Mouse (Mus musculus): ENCODE results near the gene Arl13b.

DNA sequence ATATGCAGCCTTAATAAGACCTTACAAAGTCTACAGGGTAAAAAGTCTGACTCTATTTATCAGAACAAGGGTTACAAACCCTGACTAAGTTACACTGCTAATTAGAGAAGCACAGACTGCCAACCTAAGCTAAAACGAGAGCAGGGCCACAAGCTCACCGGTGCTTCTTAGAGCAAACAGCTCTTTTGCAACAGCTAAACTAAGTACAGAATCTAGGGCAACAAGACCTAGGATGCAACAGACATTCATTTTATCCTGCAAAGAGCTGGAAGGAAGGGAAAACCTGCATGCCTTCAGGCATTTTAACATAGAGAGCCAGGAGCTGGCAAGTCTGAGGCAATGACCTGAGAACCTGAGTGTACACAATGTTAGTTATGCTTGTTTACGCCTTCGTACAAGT, 93.8 kb downstream of the Arl13b start:
- TF ChIP-seq CTCF (IDR thresholded peaks at IDR 0.05; ENCODE audit: low read depth) (no peak), EP300 (IDR thresholded peaks at IDR 0.05; ENCODE audit: low read depth) (no peak)

All from heart, postnatal 0 days (tissue).